Mouse (Mus musculus) left cerebral cortex, adult 8-10 months (tissue): Measurements from ENCODE around the gene Setd1a. TPM values are rescaled to one million over a fixed set of nuclear protein-coding genes. Genes with fewer than 3 reads are reported as not detected.
"Not testable (repeated sequence)": the region's sequence is repeated elsewhere in the genome, so short reads cannot be mapped to it uniquely, and the experiment has no call there.

Experiments used
- DNase-seq, 2 experiments: peaks; one replicate each; pipeline ENCODE4 v3.0.0; 2022; ENCODE audit warnings: low spot score in 2 of 2
- total RNA-seq, 4 experiments: library from RNA; stranded (reverse); gene quantifications; 2 replicates each; pipeline ENCODE4 v1.2.4; 2022

The Setd1a gene
- total RNA-seq, 4 experiments from 2014 or later = 44.7 to 48.4 (median 46.9) TPM

- no peak for DNase-seq
Measured at GRCm38 (mm10) chr7:127765756-127766155, 10.7 kb upstream of the Setd1a start.

GRCm38 (mm10) chr7:127766851-127767609, 9.4 kb upstream of the Setd1a start:
- DNase-seq = peak in 1 of 2 experiments; percentile 27

- peak in 1 of 2 experiments; percentile 21 for DNase-seq
Measured at GRCm38 (mm10) chr7:127767671-127768345, 8.7 kb upstream of the Setd1a start.

- peak; percentile 59 to 98 for DNase-seq
Measured at GRCm38 (mm10) chr7:127768346-127768996, 8.0 kb upstream of the Setd1a start.

DNA sequence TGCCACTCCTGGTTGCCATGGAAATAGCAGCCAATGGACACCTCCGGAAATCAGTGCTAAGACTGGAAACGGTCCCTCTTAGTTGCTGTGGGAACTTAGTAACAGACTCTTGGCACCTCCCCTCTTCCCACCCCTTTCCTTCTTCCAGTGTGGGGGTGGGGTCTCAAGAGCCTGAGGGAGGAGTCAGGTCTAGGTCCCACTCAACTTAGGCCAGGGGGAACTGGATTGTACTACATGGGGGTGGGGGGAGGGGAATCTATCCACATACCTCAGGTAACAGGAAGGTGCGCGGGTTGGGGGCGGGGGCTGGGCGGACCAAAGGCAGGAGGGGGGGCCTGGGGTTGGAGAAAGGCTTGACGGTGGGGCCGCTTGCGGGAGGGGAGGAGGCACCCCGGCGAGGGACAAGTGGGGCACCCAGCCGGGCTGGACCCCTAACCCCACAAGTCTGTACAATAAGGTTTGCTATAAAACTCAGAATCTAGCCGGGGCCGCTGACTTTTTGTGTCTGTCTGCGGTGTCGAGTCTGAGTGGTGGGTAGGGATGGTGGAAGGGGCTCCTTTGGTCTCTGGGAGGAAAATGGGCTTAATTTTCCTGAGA, 7.4 kb upstream of the Setd1a start:
- peak in 1 of 2 experiments; percentile 98 for DNase-seq

- DNase-seq = peak; percentile 72 to 84
Measured at GRCm38 (mm10) chr7:127769651-127770038, 6.8 kb upstream of the Setd1a start, which contains the start of gene Orai3. Gene Orai3 (plus strand): TSS chr7:127769815.

DNA sequence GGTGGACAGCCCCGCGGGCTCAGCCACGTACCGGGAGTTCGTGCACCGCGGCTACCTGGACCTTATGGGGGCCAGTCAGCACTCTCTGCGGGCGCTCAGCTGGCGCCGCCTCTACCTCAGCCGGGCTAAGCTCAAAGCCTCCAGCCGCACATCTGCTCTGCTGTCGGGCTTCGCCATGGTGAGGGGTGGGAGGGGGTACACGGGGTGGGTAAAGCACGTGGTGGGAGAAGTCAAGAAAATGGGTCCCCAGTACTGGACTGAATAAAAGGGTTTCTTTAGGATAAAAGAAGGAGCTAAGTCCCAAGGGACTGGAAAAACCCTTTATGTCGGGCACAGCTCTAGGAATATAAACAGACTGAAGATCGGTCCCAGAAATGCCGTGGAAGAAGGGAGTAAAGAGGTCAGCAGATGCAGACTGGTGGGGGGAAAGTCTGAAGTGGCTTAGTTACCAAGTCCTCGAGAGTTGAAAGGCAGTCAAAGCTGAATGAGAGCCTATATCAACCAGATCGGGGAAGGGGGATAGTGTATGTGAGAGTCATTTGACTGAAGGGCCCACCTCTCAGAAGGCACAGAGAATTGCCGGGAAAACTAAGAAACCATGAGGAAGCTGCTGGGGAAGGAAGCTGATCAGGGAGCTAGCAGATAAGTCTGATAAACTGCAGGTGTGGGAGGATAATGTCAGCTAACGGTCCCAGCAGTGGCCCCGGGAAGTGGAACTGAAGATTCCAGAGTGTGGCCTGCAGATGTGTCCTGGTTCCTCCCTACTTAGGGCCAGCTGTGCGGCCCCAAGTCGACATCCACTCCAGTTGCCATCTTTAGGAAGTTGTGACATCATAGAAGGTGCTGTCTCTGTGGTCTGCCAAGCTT, 6.2 kb upstream of the Setd1a start:
- DNase-seq = no peak

DNA sequence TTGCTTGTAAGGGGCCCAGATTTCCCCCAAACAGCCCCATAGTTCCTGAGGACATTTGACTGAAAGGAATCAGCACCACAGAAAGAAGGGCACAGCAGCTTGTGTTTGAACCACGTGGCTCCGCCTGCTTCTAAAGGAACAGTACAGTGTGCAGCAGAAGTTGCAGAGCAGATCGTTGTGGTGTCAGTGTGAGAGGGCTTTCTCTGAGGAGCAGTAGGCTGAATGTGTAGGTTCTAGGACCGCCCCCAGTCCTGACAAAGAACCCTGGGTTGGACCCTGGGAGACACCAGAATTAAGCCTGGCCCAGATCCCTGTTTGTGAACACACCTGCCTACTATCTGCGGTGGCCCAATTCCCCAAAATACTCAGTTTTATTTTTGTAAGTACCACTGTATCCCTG, 5.2 kb upstream of the Setd1a start:
- peak in 1 of 2 experiments; percentile 62 for DNase-seq

GRCm38 (mm10) chr7:127772080-127772479, 4.4 kb upstream of the Setd1a start:
- no peak for DNase-seq

DNA sequence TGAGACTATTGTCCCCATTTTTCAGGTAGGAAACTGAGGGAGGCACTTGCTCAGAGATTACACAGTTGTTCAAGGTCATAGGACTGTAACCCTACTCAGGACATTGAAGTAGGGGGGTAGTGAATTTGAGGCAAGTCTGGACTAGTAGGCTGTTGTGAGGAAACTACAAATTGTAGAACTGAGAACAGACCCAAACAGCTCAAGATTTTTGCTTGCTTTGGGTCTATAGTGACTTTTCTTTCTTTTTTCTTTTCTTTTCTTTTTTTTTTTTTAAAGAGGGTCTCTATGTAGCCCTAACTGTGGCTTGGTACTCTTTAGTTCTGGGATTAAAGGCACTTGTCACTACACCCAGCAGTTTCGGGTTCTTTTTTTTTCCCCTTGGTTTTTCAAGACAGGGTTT, 3.9 kb upstream of the Setd1a start:
- no peak for DNase-seq

GRCm38 (mm10) chr7:127773664-127774384, 2.6 kb upstream of the Setd1a start:
- no peak for DNase-seq

DNA sequence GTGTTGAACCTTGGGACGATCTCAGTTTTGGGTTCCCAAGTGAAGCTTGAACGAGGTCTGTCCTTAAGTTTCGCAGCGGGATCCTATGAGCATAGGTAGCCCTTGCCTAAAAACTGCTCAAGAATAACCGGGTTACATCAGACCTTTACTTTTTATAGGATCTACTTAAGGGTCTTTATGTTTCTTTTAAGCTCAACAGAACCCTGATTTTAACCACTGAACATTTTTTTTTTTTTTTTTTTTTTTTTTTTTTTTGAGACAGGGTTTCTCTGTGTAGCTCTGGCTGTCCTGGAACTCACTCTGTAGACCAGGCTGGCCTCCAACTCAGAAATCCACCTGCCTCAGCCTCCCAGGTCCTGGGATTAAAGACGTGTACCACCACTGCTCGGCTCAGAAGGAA, 633 bp upstream of the Setd1a start:
- DNase-seq = not testable (repeated sequence)

- DNase-seq = peak; percentile 94 to 95
Measured at GRCm38 (mm10) chr7:127776878-127777473, 506 bp downstream of the Setd1a start.

DNA sequence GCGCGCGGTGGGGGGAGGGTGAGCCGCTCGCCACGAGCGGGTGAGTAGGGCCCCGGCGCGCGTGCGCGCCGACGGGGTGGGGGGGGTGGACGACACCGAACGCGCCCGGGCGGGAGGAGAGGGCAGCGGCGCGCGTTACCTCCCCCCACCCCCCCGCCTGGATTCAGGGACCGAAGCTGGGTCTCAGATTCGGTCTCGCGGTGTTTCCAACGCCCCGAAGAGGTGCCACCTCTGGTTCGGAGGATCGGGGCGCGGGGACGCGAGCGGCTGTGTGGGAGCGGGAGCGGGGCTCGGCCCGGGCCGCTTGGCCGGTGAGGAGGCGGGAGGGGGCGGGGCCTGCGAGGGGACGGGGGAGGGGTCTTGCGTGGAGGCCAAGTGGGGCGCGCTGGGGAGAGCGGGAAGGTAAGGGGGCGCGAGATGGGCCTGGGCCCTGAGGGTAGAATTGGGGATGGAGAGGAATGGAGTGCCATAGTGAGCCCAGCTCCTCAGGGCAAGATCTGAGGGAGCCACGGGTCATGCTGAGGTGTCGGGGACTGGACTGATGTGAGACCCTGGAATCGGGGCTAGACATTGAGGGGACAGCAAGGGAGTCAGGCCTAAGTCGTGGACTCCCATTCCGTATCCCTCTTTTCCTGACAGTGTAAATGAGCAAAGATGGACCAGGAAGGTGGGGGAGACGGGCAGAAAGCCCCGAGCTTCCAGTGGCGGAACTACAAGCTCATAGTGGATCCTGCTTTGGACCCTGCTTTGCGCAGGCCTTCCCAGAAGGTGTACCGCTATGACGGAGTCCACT, 1.2 kb downstream of the Setd1a start:
- DNase-seq = peak in 1 of 2 experiments; percentile 37

- no peak for DNase-seq
Measured at GRCm38 (mm10) chr7:127778350-127778749, 1.9 kb downstream of the Setd1a start.

DNA sequence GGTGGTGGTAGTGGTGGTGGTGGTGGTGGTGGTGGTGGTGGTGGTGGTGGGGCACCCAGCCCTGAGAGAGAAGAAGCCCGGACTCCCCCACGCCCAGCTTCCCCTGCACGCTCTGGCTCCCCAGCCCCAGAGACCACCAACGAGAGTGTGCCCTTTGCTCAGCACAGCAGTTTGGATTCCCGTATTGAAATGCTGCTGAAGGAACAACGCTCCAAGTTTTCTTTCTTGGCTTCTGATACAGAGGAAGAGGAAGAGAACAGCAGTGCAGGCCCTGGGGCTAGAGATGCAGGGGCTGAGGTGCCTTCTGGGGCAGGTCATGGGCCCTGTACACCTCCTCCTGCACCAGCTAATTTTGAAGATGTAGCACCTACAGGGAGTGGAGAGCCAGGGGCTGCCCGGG, 8.8 kb downstream of the Setd1a start, which contains the start of gene Gm49388:
Gm49388 (plus strand) TSS at position 301 of the 400 bp plus-strand sequence.
- DNase-seq = no peak

GRCm38 (mm10) chr7:127797076-127797845, 20.8 kb downstream of the Setd1a start:
- DNase-seq = peak in 1 of 2 experiments; percentile 8

DNA sequence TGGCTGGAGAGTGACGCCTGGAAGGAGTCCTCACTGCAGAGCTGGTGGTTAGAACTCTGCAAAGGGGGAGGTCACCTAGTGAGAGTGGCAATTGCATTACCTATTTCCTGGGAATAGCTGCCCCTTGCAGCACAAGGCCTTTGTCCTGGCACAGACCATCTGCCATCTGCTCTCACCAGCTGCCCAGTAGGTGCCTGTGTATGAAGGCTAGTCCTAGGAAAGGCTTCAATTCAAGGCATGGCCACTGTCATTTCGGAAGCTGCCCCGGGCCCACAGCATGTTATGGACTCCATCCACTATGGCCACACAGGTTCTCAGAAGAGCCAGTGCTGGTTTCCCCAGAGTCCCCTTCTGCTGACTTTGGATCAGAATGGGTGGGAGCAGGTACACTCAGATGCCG, 22.1 kb downstream of the Setd1a start:
- no peak for DNase-seq
